Mouse (Mus musculus) midbrain, embryonic 14.5 days (tissue): Measurements from ENCODE around the gene Tle4. TPM values are rescaled to one million over a fixed set of nuclear protein-coding genes. Genes with fewer than 3 reads are reported as not detected.
A peak's percentile ranks its signal among the peaks of the same experiment; 100 is the strongest.

ENCODE experiments used
- ATAC-seq: fragments of 200-750 bp; cut with Nextera tagmentation; 2 replicates; pipeline ENCODE4 v1.8.0; 2017; ENCODE audit warnings: moderate number of reproducible peaks, moderate library complexity; ENCODE audit not compliant: low FRiP score, low TSS enrichment
- DNase-seq: peaks from one replicate; pipeline ENCODE4 v3.0.0-alpha.2; 2015
- H3K27ac ChIP-seq: fragments of 300-500 bp; sonication (generic); replicated peaks from 2 replicates; pipeline ENCODE4 v1.5.1; 2014; ENCODE audit warnings: mild to moderate bottlenecking, low read depth, low read length, moderate library complexity
- H3K27me3 ChIP-seq: fragments of 300-500 bp; sonication (generic); 2 replicates; pipeline ENCODE4 v1.6.1; 2014; ENCODE audit warnings: low read length, control low read depth, mixed read lengths; ENCODE audit not compliant: control insufficient read depth, insufficient read depth
- H3K36me3 ChIP-seq: fragments of 300-500 bp; sonication (generic); 2 replicates; pipeline ENCODE4 v1.6.1; 2014; ENCODE audit warnings: low read length, control low read depth; ENCODE audit not compliant: control insufficient read depth, insufficient read depth
- H3K4me1 ChIP-seq: fragments of 300-500 bp; sonication (generic); 2 replicates; pipeline ENCODE4 v1.6.1; 2014; ENCODE audit warnings: mild to moderate bottlenecking, antibody characterized with exemption, low read length, control low read depth; ENCODE audit not compliant: control insufficient read depth, insufficient read depth
- H3K4me2 ChIP-seq: fragments of 300-500 bp; sonication (generic); 2 replicates; pipeline ENCODE4 v1.6.1; 2014; ENCODE audit warnings: mild to moderate bottlenecking, low read length, moderate library complexity
- H3K4me3 ChIP-seq: fragments of 300-500 bp; sonication (generic); replicated peaks from 2 replicates; pipeline ENCODE4 v1.5.1; 2014; ENCODE audit warnings: low read depth, low read length
- H3K9ac ChIP-seq: fragments of 300-500 bp; sonication (generic); replicated peaks from 2 replicates; pipeline ENCODE4 v1.6.1; 2014; ENCODE audit warnings: mild to moderate bottlenecking, low read length, moderate library complexity
- H3K9me3 ChIP-seq: fragments of 300-500 bp; sonication (generic); 2 replicates; pipeline ENCODE4 v1.6.1; 2016; ENCODE audit warnings: low read length, control low read depth, mixed read lengths; ENCODE audit not compliant: control insufficient read depth
- WGBS: fragments of 180-500 bp; shearing (Covaris S2); extraction: QIAGEN DNeasy Blood & Tissue Kit; methylation state at CpG from one replicate; pipeline ENCODE4 v1.1.7; 2014; 5-methylcytosine and 5-hydroxymethylcytosine counted together
- polyA plus RNA-seq: library from polyadenylated mRNA; unstranded; fragments of >200 nt; fragmentation: Nextera tagmentation; extraction: Ambion mirVana; gene quantifications from 2 replicates; pipeline ENCODE4 v1.2.1, GENCODE M21; 2014

Tle4 gene
- polyA plus RNA-seq, 1 experiment from 2014 or later = 34.5 TPM

DNA sequence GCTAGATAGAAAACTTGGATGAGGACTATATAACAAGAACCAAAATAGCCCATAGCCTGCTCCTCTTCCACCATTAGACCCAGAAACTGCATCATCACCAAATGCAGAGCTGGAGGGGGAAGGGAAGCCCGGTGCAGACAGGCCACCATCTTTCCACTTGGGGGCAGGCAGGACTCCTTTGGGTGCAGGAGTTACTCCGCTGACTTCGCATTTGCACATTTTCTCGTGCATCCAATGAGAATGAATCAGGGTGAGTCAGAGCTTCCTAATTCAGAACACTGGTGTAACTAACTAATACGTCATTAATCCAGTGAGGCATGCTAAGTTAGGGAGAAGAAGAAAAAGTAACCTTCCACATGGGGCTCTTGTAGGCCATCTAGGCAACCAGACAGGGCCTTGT, 17.0 kb upstream of the Tle4 start:
- H3K4me3 ChIP-seq = no peak overlapping the region
- no peak overlapping the region for H3K27ac ChIP-seq
- H3K9me3 ChIP-seq = no peaks in the 10 kb centered on the region
- ATAC-seq = no peak
- H3K27me3 ChIP-seq = no peaks in the 10 kb centered on the region
- H3K9ac ChIP-seq = no peak overlapping the region
- WGBS = 84% methylated on average over 5 of the region's 5 CpGs
- H3K4me1 ChIP-seq = no peaks in the 10 kb centered on the region
- H3K36me3 ChIP-seq = no peaks in the 10 kb centered on the region
- no peak overlapping the region for H3K4me2 ChIP-seq
- no peak for DNase-seq

DNA sequence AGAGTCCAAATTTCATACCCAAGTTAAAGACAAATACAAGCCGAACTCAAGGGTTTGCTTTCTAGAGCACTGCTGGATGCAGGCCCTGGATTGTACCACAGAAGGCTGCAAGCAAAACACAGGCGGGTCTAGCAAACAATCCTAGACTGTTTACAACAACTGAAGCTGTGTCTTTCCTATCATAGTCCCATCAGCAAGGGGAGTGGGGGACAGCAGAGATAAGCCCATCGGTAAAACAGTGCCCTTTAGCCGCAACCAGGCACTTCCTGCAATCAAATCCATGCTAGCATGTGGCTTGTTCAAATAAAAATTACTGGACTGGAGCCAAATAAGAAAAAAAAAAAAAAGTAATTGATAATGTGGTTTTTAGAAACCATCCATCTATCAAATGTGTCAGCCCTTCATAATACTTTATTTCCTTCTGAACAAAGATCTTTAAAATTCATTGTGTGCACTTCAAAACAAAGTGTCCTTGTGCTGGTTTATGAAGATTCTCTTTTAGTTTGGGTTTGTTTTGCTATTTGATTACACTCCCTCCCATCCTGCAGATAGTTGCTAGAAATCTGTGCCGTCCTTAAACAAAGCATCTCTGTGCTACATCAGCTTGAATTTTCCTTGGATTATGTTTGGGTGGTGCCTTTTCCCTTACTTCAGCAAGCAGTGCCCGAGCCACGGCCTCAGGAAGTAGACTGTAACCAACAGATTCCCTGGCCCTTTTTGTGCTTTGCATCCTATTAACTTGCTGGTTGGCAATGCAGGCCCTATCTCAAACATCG, 12.9 kb upstream of the Tle4 start:
- Histone ChIP-seq H3K4me3 (no peak overlapping the region), H3K9me3 (no peaks in the 10 kb centered on the region), H3K9ac (no peak overlapping the region), H3K4me2 (no peak overlapping the region), H3K27ac (no peak overlapping the region), H3K27me3 (no peaks in the 10 kb centered on the region; the same call in 1 of the 2 replicates), H3K36me3 (no peaks in the 10 kb centered on the region), H3K4me1 (no peaks in the 10 kb centered on the region)
- WGBS = 73% methylated on average over 8 of the region's 8 CpGs
- ATAC-seq (no peak), DNase-seq (no peak)

DNA sequence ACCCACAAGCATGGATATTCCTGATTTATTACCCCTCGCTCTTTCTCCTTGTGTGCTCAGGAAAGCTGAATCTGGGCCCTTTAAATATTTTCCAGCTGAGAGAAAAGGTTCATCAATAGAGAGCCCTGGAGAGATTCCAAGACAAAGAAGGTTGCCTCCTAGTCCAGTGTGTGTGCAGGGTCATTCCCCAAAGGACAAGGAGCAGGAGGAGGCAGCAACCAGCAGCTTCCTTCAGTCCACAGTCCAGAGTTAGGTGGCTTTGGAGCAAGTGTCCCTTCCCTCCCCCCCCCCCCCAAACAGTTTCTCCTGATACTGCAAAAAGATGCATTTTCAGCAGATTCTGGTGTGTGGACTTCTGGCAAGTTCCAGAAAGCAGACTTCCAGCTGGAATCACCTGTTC, 3.0 kb upstream of the Tle4 start:
- WGBS = 82% methylated on average over 1 of the region's 1 CpGs
- H3K27me3 ChIP-seq = peaks cover 17% of the 10 kb centered on the region
- no peak overlapping the region for H3K4me2 ChIP-seq
- no peak overlapping the region for H3K9ac ChIP-seq
- no peak for ATAC-seq
- no peak overlapping the region for H3K27ac ChIP-seq
- H3K4me3 ChIP-seq = no peak overlapping the region
- H3K9me3 ChIP-seq = no peaks in the 10 kb centered on the region
- no peaks in the 10 kb centered on the region for H3K36me3 ChIP-seq
- H3K4me1 ChIP-seq = peaks cover 13% of the 10 kb centered on the region
- no peak for DNase-seq

DNA sequence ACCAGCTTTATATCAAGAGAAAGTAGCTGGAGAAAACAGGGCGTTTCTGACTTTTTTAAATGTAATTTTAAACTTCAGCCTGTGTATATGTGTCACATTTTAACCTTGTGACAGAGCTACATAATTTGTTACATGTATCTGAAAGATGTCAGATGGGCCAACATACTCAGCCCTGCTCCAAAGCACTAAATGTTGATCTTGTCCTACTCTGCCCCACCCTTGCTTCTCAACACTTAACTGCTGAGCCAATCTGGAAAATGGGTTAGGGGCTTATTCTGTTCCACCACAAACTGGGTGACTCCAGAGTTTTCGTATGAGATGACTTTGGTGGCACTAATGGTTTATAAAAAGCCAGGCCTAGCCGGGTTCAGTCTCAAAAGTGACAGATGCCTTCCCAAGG, 2.5 kb upstream of the Tle4 start:
- ATAC-seq (no peak), DNase-seq (no peak)
- Histone ChIP-seq H3K27ac (no peak overlapping the region), H3K4me3 (no peak overlapping the region), H3K4me2 (no peak overlapping the region), H3K4me1 (peaks cover 13% of the 10 kb centered on the region), H3K27me3 (peaks cover 17% of the 10 kb centered on the region), H3K36me3 (no peaks in the 10 kb centered on the region), H3K9ac (no peak overlapping the region), H3K9me3 (no peaks in the 10 kb centered on the region)
- WGBS = 87% methylated on average over 3 of the region's 3 CpGs

DNA sequence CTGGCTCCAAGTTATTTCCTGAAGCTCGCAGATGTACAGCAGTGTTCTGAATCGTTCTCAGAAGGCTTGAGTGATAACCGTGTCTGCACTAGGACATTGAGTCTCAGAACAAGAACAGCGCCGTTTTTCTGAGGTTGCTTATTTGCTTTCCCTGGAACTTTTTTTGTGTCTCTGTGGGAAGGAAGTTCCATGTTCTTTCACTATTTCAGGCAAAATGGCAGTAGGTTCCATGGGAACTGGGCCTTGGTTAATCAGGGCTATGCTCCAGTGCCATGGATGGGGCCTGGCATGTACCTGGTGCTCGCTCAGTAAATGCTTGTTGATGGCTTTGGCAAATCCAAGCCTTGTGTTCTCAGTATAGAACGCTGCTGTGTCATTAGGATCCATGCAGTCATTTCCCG, 2.0 kb upstream of the Tle4 start:
- DNase-seq = peak; percentile 26
- Histone ChIP-seq H3K27me3 (peaks cover 14% of the 10 kb centered on the region), H3K4me3 (no peak overlapping the region), H3K9me3 (no peaks in the 10 kb centered on the region), H3K4me2 (peak overlapping the region; percentile 72), H3K36me3 (no peaks in the 10 kb centered on the region), H3K27ac (no peak overlapping the region), H3K9ac (no peak overlapping the region), H3K4me1 (peaks cover 15% of the 10 kb centered on the region)
- 32% methylated on average over 8 of the region's 8 CpGs for WGBS
- ATAC-seq = no peak

DNA sequence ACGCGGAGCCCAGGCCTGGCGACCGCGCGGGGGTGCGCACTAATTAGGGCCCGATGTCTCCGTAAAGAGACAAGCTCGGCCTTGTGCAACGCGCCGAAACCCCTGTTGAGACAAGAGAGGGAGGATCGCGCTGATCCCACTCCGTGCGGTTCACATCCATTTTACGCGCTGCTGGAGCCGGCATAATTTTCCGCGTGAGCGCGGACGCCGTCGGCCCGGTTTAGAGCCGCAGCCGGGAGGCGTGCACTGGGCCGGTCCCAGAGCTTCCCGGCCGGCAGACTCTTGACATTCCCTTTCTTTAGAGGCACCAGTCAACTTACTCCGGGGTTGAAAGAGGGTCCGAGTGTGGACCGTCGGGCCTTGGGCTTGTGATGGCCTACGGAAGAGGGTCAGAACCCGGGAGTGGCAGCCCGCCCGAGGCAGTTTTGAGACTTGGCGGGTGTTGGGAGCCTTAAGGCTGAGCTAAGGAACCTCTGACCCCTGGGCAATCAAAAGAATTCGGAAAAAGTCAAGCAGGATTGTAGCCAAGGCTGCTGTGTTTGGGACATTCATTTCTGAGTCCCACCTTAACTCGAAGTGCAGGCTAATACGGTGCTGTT, 938 bp upstream of the Tle4 start:
- WGBS = under 1% methylated on average over 46 of the region's 46 CpGs
- Histone ChIP-seq H3K9me3 (no peaks in the 10 kb centered on the region), H3K36me3 (no peaks in the 10 kb centered on the region), H3K9ac (peak overlapping the region; percentile 57), H3K27ac (peak overlapping the region; percentile 95), H3K4me2 (peak overlapping the region; percentile 72), H3K4me3 (peak overlapping the region; percentile 46), H3K27me3 (peaks cover 13% of the 10 kb centered on the region), H3K4me1 (peaks cover 22% of the 10 kb centered on the region)
- no peak for DNase-seq
- no peak; the same call in none of the 2 replicates for ATAC-seq

DNA sequence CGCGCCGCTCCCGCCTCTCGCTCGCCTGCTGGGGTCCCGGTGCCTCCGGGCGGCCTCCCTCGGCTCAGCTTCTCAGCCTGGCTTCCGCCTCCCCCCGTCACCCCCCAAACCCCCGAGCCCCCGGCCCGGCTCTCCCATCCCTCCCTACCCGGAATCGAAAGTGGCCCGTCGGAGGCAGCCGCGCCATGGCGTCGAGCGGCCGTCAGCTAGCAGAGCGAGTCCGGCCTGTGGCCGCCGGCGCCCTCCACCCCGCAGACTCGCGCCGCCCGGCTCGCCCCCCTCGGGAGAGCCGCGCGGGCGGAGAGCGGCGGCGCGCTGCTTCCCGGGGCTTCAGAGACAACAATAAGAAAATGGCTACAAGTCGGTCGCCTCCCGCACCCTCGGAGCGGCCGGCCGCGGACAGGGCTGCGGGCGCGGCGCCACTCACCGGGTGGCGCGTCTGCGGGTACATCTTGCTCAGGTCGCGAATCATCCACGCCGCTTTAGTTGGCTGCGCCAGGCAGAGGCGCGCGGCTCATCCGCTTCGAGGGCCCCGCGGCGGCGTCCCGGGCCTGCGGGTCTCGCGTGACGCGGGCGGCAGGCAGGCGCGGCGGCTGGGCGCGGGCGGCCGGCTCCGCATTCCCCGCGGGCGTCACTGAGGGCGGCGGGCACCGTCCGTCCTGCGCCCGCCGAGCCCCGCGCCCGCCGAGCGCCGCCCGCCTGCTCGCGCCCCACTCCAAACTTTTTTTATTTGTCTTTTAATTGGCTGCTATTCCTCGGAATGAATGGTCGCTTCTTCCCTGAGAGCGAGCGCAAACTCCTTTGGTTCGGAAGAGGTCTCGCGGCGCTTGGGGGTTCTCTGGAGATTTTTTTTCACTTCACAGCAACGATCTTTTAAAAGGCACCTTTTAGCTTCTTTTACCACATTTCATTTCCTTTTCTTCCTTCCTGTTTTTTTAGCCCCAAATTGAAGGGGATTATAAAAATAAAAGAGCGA, 622 bp downstream of the Tle4 start:
- Histone ChIP-seq H3K27me3 (peaks cover 9% of the 10 kb centered on the region), H3K4me1 (peaks cover 31% of the 10 kb centered on the region), H3K27ac (peak overlapping the region; percentile 95), H3K36me3 (no peaks in the 10 kb centered on the region), H3K9me3 (no peaks in the 10 kb centered on the region), H3K4me2 (peak overlapping the region; percentile 55), H3K9ac (peak overlapping the region; percentile 93), H3K4me3 (peak overlapping the region; percentile 79)
- ATAC-seq (no peak), DNase-seq (peak; percentile 78)
- whole genome bisulfite sequencing = under 1% methylated on average over 117 of the region's 120 CpGs

DNA sequence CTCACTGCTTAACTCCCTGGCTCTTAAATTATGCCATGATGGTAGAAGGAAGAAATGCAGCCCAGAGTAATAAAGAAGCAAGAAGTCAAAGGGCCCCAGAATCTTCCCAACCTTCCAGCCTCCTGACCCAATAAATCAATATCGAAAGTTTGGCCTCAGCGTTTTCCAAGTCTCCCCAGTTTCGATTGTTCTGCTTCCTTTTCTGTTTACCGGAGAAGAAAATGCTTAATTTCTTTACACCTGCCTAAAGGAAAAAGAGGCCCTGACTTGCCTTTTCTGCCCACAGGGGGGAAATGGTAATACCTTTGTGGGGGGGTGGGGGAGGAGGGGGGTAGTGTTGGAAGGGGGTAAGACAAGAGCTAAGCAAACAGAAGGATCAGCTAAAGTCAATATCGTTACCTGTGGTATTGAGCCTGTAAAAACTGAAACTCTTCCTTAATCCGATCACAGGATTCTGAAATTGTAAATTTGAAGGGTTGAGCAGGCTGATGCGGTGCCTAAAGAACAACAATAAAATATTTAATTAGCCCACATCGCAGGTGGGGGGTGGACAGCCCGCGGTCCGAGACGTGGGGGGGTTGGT, 1.4 kb downstream of the Tle4 start:
- peak overlapping the region; percentile 79 for H3K4me3 ChIP-seq
- peak; percentile 50 for DNase-seq
- H3K9me3 ChIP-seq = no peaks in the 10 kb centered on the region
- ATAC-seq = no peak
- H3K36me3 ChIP-seq = no peaks in the 10 kb centered on the region
- peak overlapping the region; percentile 93 for H3K9ac ChIP-seq
- under 1% methylated on average over 12 of the region's 12 CpGs for WGBS
- peak overlapping the region; percentile 55 for H3K4me2 ChIP-seq
- H3K27me3 ChIP-seq = peaks cover 9% of the 10 kb centered on the region
- H3K4me1 ChIP-seq = peaks cover 34% of the 10 kb centered on the region
- peak overlapping the region; percentile 95 for H3K27ac ChIP-seq
